Mouse (Mus musculus) heart, adult 2 months (tissue): Measurements from ENCODE around the gene Ccdc85b.

Experiments
- CTCF ChIP-seq: fragments of 200-600 bp; IDR thresholded peaks from 2 replicates; pipeline ENCODE4 v1.8.1; 2022; ENCODE audit warnings: antibody characterized with exemption, mild to moderate bottlenecking, moderate library complexity
- EP300 ChIP-seq: fragments of 200-500 bp; IDR thresholded peaks from 2 replicates; pipeline ENCODE4 v1.6.1; 2011; ENCODE audit warnings: low read depth, low read length, control low read depth; ENCODE audit not compliant: insufficient read depth
- POLR2A ChIP-seq: fragments of 200-500 bp; IDR thresholded peaks from 2 replicates; pipeline ENCODE4 v1.6.1; 2011; ENCODE audit warnings: mild to moderate bottlenecking, low read depth, low read length, control low read depth; ENCODE audit not compliant: insufficient read depth

DNA sequence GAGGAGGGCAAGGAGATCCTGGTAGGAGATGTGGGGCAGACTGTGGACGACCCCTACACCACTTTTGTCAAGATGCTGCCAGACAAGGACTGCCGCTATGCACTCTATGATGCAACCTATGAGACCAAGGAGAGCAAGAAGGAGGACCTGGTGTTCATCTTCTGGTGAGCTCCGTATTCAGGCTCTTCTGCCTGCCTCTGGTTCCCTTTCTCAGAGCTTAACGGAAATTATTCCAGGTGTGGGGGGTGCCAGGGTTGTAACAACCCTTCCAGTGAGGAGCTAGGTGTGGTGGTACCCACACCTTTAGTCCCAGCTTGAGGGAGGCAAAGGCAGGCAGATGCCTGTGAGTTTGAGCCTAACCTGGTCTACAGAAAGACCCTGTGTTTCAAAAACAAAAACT, 34.9 kb upstream of the Ccdc85b start:
- TF ChIP-seq CTCF (no peak), POLR2A (no peak), EP300 (no peak)
